In genomic region chr9:79730301-79730700, GRCm38 (mm10) we compare ENCODE assay signal across 32 mouse cellular contexts. TPM values are rescaled to one million over a fixed set of nuclear protein-coding genes. Genes with fewer than 3 reads are reported as not detected.
DNase-seq lines count a peak whose midpoint lies in the region; ATAC-seq and TF ChIP-seq lines count a peak whose summit lies in the region.
"Had no signal": no experiment of that assay in that cellular context is flagged by ENCODE, and none has a peak within 500 bp of the region (broad histone marks: within the 10 kb centered on the region; RNA-seq: fewer than 3 reads in every experiment).

No protein-coding gene starts in this region.

- H3K4me3 ChIP-seq in liver, postnatal 0 days (ENCODE audit: low read depth, low read length) = no peak overlapping the region
- no peak overlapping the region for H3K4me3 ChIP-seq in liver, embryonic 11.5 days (ENCODE audit: low read depth, low read length)
- H3K4me3 ChIP-seq: embryonic facial prominence, embryonic 12.5 days; heart, embryonic 13.5 days; hindbrain, embryonic 10.5 days; hindbrain, embryonic 15.5 days; limb, embryonic 12.5 days; liver, embryonic 13.5 days; megakaryocyte, embryonic 14.5 days; midbrain, embryonic 12.5 days; myocyte; neural tube, embryonic 12.5 days had no signal

- TF ChIP-seq CTCF in liver, postnatal 0 days (IDR thresholded peaks at IDR 0.05; ENCODE audit: low read depth) = no peak

- H3K9me3 ChIP-seq in liver, postnatal 0 days (ENCODE audit: low read length) = no peaks in the 10 kb centered on the region
- H3K9me3 ChIP-seq in liver, embryonic 11.5 days (ENCODE audit: control insufficient read depth, low read length) = no peaks in the 10 kb centered on the region
- H3K9me3 ChIP-seq: embryonic facial prominence, embryonic 12.5 days; heart, embryonic 13.5 days; hindbrain, embryonic 10.5 days; hindbrain, embryonic 15.5 days; limb, embryonic 12.5 days; liver, embryonic 13.5 days; midbrain, embryonic 12.5 days; neural tube, embryonic 12.5 days had no signal

- H3K9ac ChIP-seq in liver, postnatal 0 days (replicated peaks) = no peak overlapping the region
- H3K9ac ChIP-seq in liver, embryonic 11.5 days (ENCODE audit: low read depth, low read length) = no peak overlapping the region
- H3K9ac ChIP-seq: embryonic facial prominence, embryonic 12.5 days; heart, embryonic 13.5 days; hindbrain, embryonic 15.5 days; limb, embryonic 12.5 days; liver, embryonic 13.5 days; midbrain, embryonic 12.5 days; neural tube, embryonic 12.5 days had no signal

- H3K4me2 ChIP-seq in liver, postnatal 0 days (ENCODE audit: low read depth, low read length) = no peak overlapping the region
- H3K4me2 ChIP-seq in liver, embryonic 11.5 days = no peak overlapping the region
- H3K4me2 ChIP-seq: embryonic facial prominence, embryonic 12.5 days; heart, embryonic 13.5 days; hindbrain, embryonic 15.5 days; limb, embryonic 12.5 days; liver, embryonic 13.5 days; midbrain, embryonic 12.5 days; neural tube, embryonic 12.5 days had no signal

- no peak overlapping the region for H3K27ac ChIP-seq in liver, postnatal 0 days (ENCODE audit: low read depth)
- H3K27ac ChIP-seq in liver, embryonic 11.5 days (ENCODE audit: low read depth, low read length) = no peak overlapping the region
- H3K27ac ChIP-seq: embryonic facial prominence, embryonic 12.5 days; heart, embryonic 13.5 days; hindbrain, embryonic 10.5 days; hindbrain, embryonic 15.5 days; kidney, postnatal 0 days; limb, embryonic 12.5 days; liver, embryonic 13.5 days; midbrain, embryonic 12.5 days; neural tube, embryonic 12.5 days had no signal

- H3K4me1 ChIP-seq in liver, postnatal 0 days (ENCODE audit: insufficient read depth) = no peaks in the 10 kb centered on the region
- H3K4me1 ChIP-seq in liver, embryonic 11.5 days (replicated peaks; ENCODE audit: control insufficient read depth, insufficient read depth, low read length) = no peaks in the 10 kb centered on the region
- H3K4me1 ChIP-seq: embryonic facial prominence, embryonic 12.5 days; heart, embryonic 13.5 days; hindbrain, embryonic 10.5 days; hindbrain, embryonic 15.5 days; limb, embryonic 12.5 days; liver, embryonic 13.5 days; megakaryocyte, embryonic 14.5 days; midbrain, embryonic 12.5 days; neural tube, embryonic 12.5 days had no signal

- ATAC-seq in liver, postnatal 0 days = no peak
- ATAC-seq in liver, embryonic 11.5 days (replicated peaks; ENCODE audit: low FRiP score) = no peak
- no peak for ATAC-seq in activated CD4-positive, CD25-positive, alpha-beta regulatory T cell, adult 4 months
- ATAC-seq: forebrain, embryonic 14.5 days had no signal

- DNase-seq in adrenal gland, adult 2 months = peak; percentile 7
- DNase-seq in adrenal gland, adult 18-20 months (ENCODE audit: low spot score in 2 of 2) = no peak
- DNase-seq in heart, postnatal 4 days = peak; percentile 17
- DNase-seq in heart, adult 11 months = no peak
- DNase-seq in liver, postnatal 0 days = peak; percentile 56
- DNase-seq in liver, embryonic 11.5 days (ENCODE audit: low spot score) = no peak
- peak; percentile 19 for DNase-seq in MN1 (ENCODE audit: low spot score)
- DNase-seq: cerebellum, adult 2 months; cerebellum, postnatal 36 days; embryo, embryonic 11 days; heart, postnatal 10 days; kidney, adult 18-20 months; layer of hippocampus, adult 9-11 months; liver, embryonic 13.5 days; lung, adult 2 months; lung, postnatal 4 days; right cerebral cortex, adult 18-20 months; spleen, adult 18-20 months; thymus, adult 2 months had no signal

- H3K27me3 ChIP-seq in liver, postnatal 0 days (ENCODE audit: insufficient read depth, low read length) = no peaks in the 10 kb centered on the region
- H3K27me3 ChIP-seq in liver, embryonic 11.5 days (replicated peaks; ENCODE audit: control insufficient read depth, insufficient read depth, low read length) = no peaks in the 10 kb centered on the region
- H3K27me3 ChIP-seq: CH12.LX; embryonic facial prominence, embryonic 12.5 days; heart, embryonic 13.5 days; hindbrain, embryonic 15.5 days; limb, embryonic 12.5 days; liver, embryonic 13.5 days; midbrain, embryonic 12.5 days; neural tube, embryonic 12.5 days had no signal

- TF ChIP-seq EP300 in liver, postnatal 0 days (IDR thresholded peaks at IDR 0.05; ENCODE audit: low read depth) = no peak

- no peaks in the 10 kb centered on the region for H3K36me3 ChIP-seq in liver, postnatal 0 days (replicated peaks; ENCODE audit: insufficient read depth, low read length)
- H3K36me3 ChIP-seq in liver, embryonic 11.5 days (ENCODE audit: control insufficient read depth, insufficient read depth, low read length) = no peaks in the 10 kb centered on the region
- H3K36me3 ChIP-seq: embryonic facial prominence, embryonic 12.5 days; heart, embryonic 13.5 days; hindbrain, embryonic 10.5 days; hindbrain, embryonic 15.5 days; limb, embryonic 12.5 days; liver, embryonic 13.5 days; midbrain, embryonic 12.5 days; neural tube, embryonic 12.5 days had no signal

- 50% methylated on average over 5 of the region's 5 CpGs for WGBS in liver, postnatal 0 days (ENCODE audit: insufficient replicate concordance)
- WGBS in liver, embryonic 11.5 days = 77% methylated on average over 5 of the region's 5 CpGs

RNA-seq across cellular contexts. Expression of gene Col12a1, which starts 11.7 kb away (rescaled TPM):
- total RNA-seq in adrenal gland, adult 2 months (2021) = 10 to 100 TPM; 10.7 to 17.1 TPM
- polyA plus RNA-seq in adrenal gland, adult 2 months (2012; rRNA removed) = 8.2 and 8.3 TPM in 2 replicates
- 10 to 100 TPM; 10.9 to 11.0 TPM for total RNA-seq in adrenal gland, adult 18-20 months (2021)
- total RNA-seq in heart, postnatal 4 days (2021) = 10 to 100 TPM; 17.6 to 20.2 TPM
- 2.2 and 2.3 TPM in 2 replicates for polyA plus RNA-seq in liver, postnatal 0 days (2015; fragmentation: Nextera tagmentation; extraction: Ambion mirVana)
- polyA plus RNA-seq in liver, embryonic 11.5 days (2014; fragmentation: Nextera tagmentation; extraction: Ambion mirVana) = 4.2 TPM in 2 replicates
- polyA plus RNA-seq in activated CD4-positive, CD25-positive, alpha-beta regulatory T cell, adult 4 months (2017; shearing (Covaris generic)) = under 1 TPM; 0.04 to 0.10 TPM

RNA-seq across cellular contexts. Expression of gene Cox7a2, which starts 29.4 kb away (rescaled TPM):
- 100 to 1,000 TPM; 284 to 423 TPM for total RNA-seq in adrenal gland, adult 2 months (2021)
- 71.5 and 75.3 TPM in 2 replicates for polyA plus RNA-seq in adrenal gland, adult 2 months (2012; rRNA removed)
- 100 to 1,000 TPM; 332 to 555 TPM for total RNA-seq in adrenal gland, adult 18-20 months (2021)
- 100 to 1,000 TPM; 924 to 968 TPM for total RNA-seq in heart, postnatal 4 days (2021)
- 756 and 780 TPM in 2 replicates for polyA plus RNA-seq in liver, postnatal 0 days (2015; fragmentation: Nextera tagmentation; extraction: Ambion mirVana)
- 708 and 720 TPM in 2 replicates for polyA plus RNA-seq in liver, embryonic 11.5 days (2014; fragmentation: Nextera tagmentation; extraction: Ambion mirVana)
- polyA plus RNA-seq in activated CD4-positive, CD25-positive, alpha-beta regulatory T cell, adult 4 months (2017; shearing (Covaris generic)) = 100 to 1,000 TPM; 302 to 317 TPM

Comparison
In these comparisons a context has a peak if more than half of its experiments do, and no peak if none do; other contexts are left out.
1. DNase-seq: peak in adrenal gland, adult 2 months (single experiment), heart, postnatal 4 days (single experiment), liver, postnatal 0 days (single experiment) and MN1 (single experiment); none in adrenal gland, adult 18-20 months (0 of 2), heart, adult 11 months (single experiment) and liver, embryonic 11.5 days (single experiment).